Mouse (Mus musculus) spleen, postnatal 4 days (tissue): ENCODE measurements around the gene Tmem86a.
A peak's percentile ranks its signal among the peaks of the same experiment; 100 is the strongest.

Source experiments
- DNase-seq, 2 experiments: peaks; one replicate each; pipeline ENCODE4 v3.0.0; 2022; ENCODE audit warnings: low spot score in 2 of 2

The Tmem86a gene

GRCm38 (mm10) chr7:47076193-47076592 lies 25.8 kb downstream of the Tmem86a start:
- no peak for DNase-seq

GRCm38 (mm10) chr7:47076729-47077128 lies 26.3 kb downstream of the Tmem86a start:
- DNase-seq: no peak

- DNase-seq: peak in 1 of 2 experiments; percentile 80
Measured at GRCm38 (mm10) chr7:47077451-47077850, 27.1 kb downstream of the Tmem86a start.

GRCm38 (mm10) chr7:47080868-47081267 lies 30.5 kb downstream of the Tmem86a start:
- DNase-seq: no peak

- peak; percentile 51 to 76 for DNase-seq
Measured at GRCm38 (mm10) chr7:47081277-47081676, 30.9 kb downstream of the Tmem86a start.

- DNase-seq: no peak
Measured at GRCm38 (mm10) chr7:47085075-47085474, 34.7 kb downstream of the Tmem86a start.

- no peak for DNase-seq
Measured at GRCm38 (mm10) chr7:47093935-47094334, 43.5 kb downstream of the Tmem86a start.

- DNase-seq: no peak
Measured at GRCm38 (mm10) chr7:47094969-47095368, 44.6 kb downstream of the Tmem86a start.

GRCm38 (mm10) chr7:47098044-47098443 lies 47.6 kb downstream of the Tmem86a start:
- DNase-seq: no peak

GRCm38 (mm10) chr7:47099306-47099705 lies 48.9 kb downstream of the Tmem86a start:
- no peak for DNase-seq

- no peak for DNase-seq
Measured at GRCm38 (mm10) chr7:47100615-47101014, 50.2 kb downstream of the Tmem86a start.

GRCm38 (mm10) chr7:47102970-47103369 lies 52.6 kb downstream of the Tmem86a start:
- DNase-seq: no peak

GRCm38 (mm10) chr7:47103671-47104414 lies 53.4 kb downstream of the Tmem86a start:
- peak; percentile 72 to 76 for DNase-seq
